Mouse (Mus musculus): Measurements from ENCODE around the gene Fam83e.

DNA sequence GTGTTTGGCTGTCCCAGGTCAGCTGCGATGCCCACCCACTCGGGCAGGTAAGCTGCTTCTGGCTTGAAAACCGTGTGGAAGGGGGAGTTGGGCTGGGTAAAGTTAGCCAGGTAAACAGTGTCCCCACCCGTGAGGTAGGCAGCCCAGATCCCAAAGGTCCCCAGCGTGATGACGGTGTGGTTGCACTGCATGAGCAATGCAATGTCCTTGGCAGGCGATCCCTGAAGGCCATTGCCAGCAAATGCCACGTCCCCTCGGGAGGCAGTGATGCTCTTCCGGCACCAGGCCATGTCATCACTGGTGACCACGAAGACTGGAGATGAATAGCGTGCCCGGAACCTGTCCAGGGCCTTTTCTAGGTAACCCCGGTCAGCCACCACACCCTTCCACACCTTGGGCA, 42.5 kb upstream of the Fam83e start:
- TF ChIP-seq CTCF (IDR thresholded peaks at IDR 0.05; ENCODE audit: control insufficient read depth, insufficient read depth, low read length) (no peak), POLR2A (IDR thresholded peaks at IDR 0.05; ENCODE audit: borderline replicate concordance, control insufficient read depth, low read depth, low read length) (no peak)

All from bone marrow, adult 2 months (tissue).